Mouse (Mus musculus): ENCODE data around the gene Lipe. TPM values are rescaled to one million over a fixed set of nuclear protein-coding genes. Genes with fewer than 3 reads are reported as not detected.

Lipe gene
- polyA plus RNA-seq, 1 experiment from 2014 or later = 2.5 TPM

DNA sequence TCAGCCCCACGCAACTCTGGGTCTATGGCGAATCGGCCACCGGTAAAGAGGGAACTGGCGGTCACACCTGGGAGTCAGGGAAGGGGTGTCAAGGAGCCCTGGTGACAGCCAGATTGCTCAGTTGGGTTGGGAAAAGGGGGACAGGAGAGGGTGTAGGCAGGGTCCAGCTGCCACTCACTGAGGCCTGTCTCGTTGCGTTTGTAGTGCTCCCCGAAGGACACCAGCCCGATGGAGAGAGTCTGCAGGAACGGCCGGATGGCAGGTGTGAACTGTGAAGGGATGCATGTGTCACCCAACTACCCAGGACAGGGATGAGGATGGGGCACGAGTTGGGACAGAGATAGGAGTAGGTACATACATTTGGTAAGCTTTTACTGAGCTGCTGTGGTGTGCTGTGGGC is 13.3 kb downstream of the Lipe start:
- DNase-seq (ENCODE audit: low spot score) = no peak
- Histone ChIP-seq H3K4me3 (ENCODE audit: low read depth, low read length) (no peak overlapping the region), H3K27me3 (ENCODE audit: control insufficient read depth, insufficient read depth, low read length) (no peaks in the 10 kb centered on the region), H3K36me3 (ENCODE audit: control insufficient read depth, insufficient read depth, low read length) (peaks cover 2% of the 10 kb centered on the region; the same call in 1 of the 2 replicates), H3K4me2 (ENCODE audit: low read depth) (no peak overlapping the region), H3K27ac (ENCODE audit: low read depth, low read length) (no peak overlapping the region), H3K4me1 (ENCODE audit: control insufficient read depth, insufficient read depth, low read length) (no peaks in the 10 kb centered on the region), H3K9me3 (ENCODE audit: control insufficient read depth, low read length) (no peaks in the 10 kb centered on the region), H3K9ac (ENCODE audit: low read length) (no peak overlapping the region)
- 93% methylated on average over 12 of the region's 12 CpGs for WGBS
- ATAC-seq (ENCODE audit: insufficient read depth, low FRiP score, low TSS enrichment) = no peak

DNA sequence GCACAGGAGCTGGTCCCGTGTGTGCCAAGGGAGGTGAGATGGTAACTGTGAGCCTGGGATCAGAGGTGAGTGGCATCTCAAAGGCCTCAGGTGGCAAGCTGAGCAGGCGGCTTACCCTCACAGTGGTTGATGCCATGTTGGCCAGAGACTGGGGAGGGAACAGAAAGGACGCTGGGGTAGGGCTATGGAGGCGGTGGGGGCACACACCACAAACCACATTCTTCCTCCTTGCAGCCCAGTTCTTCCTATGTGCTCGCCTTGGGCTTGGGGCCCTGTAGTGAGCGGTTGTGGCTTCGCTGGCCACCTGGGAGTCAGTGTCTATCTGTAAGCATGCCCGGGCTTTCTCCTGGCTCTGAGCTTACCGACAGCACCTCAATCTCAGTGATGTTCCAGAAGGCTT is 13.7 kb downstream of the Lipe start:
- WGBS = 87% methylated on average over 9 of the region's 9 CpGs

DNA sequence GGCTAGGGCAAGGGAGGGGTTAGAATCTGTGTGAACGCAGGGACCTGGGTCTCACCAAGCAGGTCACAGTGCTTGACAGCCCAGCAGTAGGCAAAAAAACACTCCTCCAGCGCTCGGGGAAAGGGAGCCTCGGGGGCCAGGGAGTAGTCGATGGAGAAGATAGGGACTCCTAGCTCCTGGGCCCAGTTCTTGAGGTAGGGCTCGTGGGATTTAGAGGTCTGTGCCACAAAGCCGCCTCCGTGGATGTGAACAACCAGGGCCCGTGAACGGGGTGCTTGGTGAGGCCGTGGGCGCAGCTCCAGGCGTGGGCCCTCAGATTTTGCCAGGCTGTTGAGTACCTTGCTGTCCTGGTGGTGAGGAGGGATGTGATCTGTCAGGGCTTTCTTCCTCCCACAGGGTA is 14.2 kb downstream of the Lipe start:
- H3K4me2 ChIP-seq (ENCODE audit: low read depth) = no peak overlapping the region
- no peak overlapping the region for H3K9ac ChIP-seq (ENCODE audit: low read length)
- DNase-seq (ENCODE audit: low spot score) = no peak
- 91% methylated on average over 13 of the region's 13 CpGs for WGBS
- H3K27ac ChIP-seq (ENCODE audit: low read depth, low read length) = no peak overlapping the region
- no peaks in the 10 kb centered on the region for H3K9me3 ChIP-seq (ENCODE audit: control insufficient read depth, low read length)
- 0 out of 2 replicates have a peak, but pooled peaks cover 4% of the 10 kb centered on the region for H3K4me1 ChIP-seq (ENCODE audit: control insufficient read depth, insufficient read depth, low read length)
- no peaks in the 10 kb centered on the region for H3K27me3 ChIP-seq (ENCODE audit: control insufficient read depth, insufficient read depth, low read length)
- ATAC-seq (ENCODE audit: insufficient read depth, low FRiP score, low TSS enrichment) = no peak
- H3K36me3 ChIP-seq (ENCODE audit: control insufficient read depth, insufficient read depth, low read length) = peaks cover 2% of the 10 kb centered on the region; the same call in 1 of the 2 replicates
- H3K4me3 ChIP-seq (ENCODE audit: low read depth, low read length) = no peak overlapping the region

More for the DNA sequence above, 13.7 kb downstream of the Lipe start:
- Histone ChIP-seq H3K9me3 (ENCODE audit: control insufficient read depth, low read length) (no peaks in the 10 kb centered on the region), H3K4me3 (ENCODE audit: low read depth, low read length) (no peak overlapping the region), H3K36me3 (ENCODE audit: control insufficient read depth, insufficient read depth, low read length) (peaks cover 2% of the 10 kb centered on the region; the same call in 1 of the 2 replicates), H3K4me1 (ENCODE audit: control insufficient read depth, insufficient read depth, low read length) (0 out of 2 replicates have a peak, but pooled peaks cover 1% of the 10 kb centered on the region), H3K27me3 (ENCODE audit: control insufficient read depth, insufficient read depth, low read length) (no peaks in the 10 kb centered on the region), H3K4me2 (ENCODE audit: low read depth) (no peak overlapping the region), H3K27ac (ENCODE audit: low read depth, low read length) (no peak overlapping the region), H3K9ac (ENCODE audit: low read length) (no peak overlapping the region)
- no peak for ATAC-seq (ENCODE audit: insufficient read depth, low FRiP score, low TSS enrichment)
- DNase-seq (ENCODE audit: low spot score) = no peak

- H3K9ac ChIP-seq (ENCODE audit: low read length) = no peak overlapping the region
- no peak overlapping the region for H3K27ac ChIP-seq (ENCODE audit: low read depth, low read length)
- H3K4me1 ChIP-seq (ENCODE audit: control insufficient read depth, insufficient read depth, low read length) = 0 out of 2 replicates have a peak, but pooled peaks cover 4% of the 10 kb centered on the region
- no peak overlapping the region for H3K4me2 ChIP-seq (ENCODE audit: low read depth)
- no peaks in the 10 kb centered on the region for H3K9me3 ChIP-seq (ENCODE audit: control insufficient read depth, low read length)
- H3K27me3 ChIP-seq (ENCODE audit: control insufficient read depth, insufficient read depth, low read length) = no peaks in the 10 kb centered on the region
- peaks cover 2% of the 10 kb centered on the region; the same call in 1 of the 2 replicates for H3K36me3 ChIP-seq (ENCODE audit: control insufficient read depth, insufficient read depth, low read length)
- DNase-seq (ENCODE audit: low spot score) (no peak), ATAC-seq (ENCODE audit: insufficient read depth, low FRiP score, low TSS enrichment) (no peak)
- 83% methylated on average over 4 of the region's 4 CpGs for WGBS
- no peak overlapping the region for H3K4me3 ChIP-seq (ENCODE audit: low read depth, low read length)
These were observed 14.6 kb downstream of the Lipe start for GRCm38 (mm10) chr7:25383891-25384290.

DNA sequence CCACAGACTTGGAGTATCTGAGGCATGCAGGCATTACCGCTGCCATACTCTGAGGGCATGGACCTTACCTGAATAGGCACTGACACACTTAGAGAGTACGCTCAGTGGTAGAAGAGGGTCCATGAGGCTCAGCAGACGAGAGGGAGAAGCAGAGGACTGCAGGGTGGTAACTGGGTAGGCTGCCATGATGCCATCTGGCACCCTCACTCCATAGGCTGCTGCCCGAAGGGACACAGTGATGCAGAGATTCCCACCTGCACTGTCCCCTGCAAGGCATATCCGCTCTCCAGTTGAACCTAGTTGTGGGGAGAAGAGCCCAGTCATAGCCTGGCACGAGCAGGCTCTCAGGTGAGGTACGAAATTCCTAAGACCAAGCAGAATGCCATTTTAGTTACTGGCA is 15.1 kb downstream of the Lipe start:
- H3K36me3 ChIP-seq (ENCODE audit: control insufficient read depth, insufficient read depth, low read length) = peaks cover 2% of the 10 kb centered on the region; the same call in 1 of the 2 replicates
- H3K27me3 ChIP-seq (ENCODE audit: control insufficient read depth, insufficient read depth, low read length) = no peaks in the 10 kb centered on the region
- H3K9me3 ChIP-seq (ENCODE audit: control insufficient read depth, low read length) = no peaks in the 10 kb centered on the region
- 0 out of 2 replicates have a peak, but pooled peaks cover 4% of the 10 kb centered on the region for H3K4me1 ChIP-seq (ENCODE audit: control insufficient read depth, insufficient read depth, low read length)
- 90% methylated on average over 7 of the region's 7 CpGs for WGBS
- H3K27ac ChIP-seq (ENCODE audit: low read depth, low read length) = no peak overlapping the region
- DNase-seq (ENCODE audit: low spot score) (no peak), ATAC-seq (ENCODE audit: insufficient read depth, low FRiP score, low TSS enrichment) (no peak)
- H3K4me2 ChIP-seq (ENCODE audit: low read depth) = no peak overlapping the region
- H3K9ac ChIP-seq (ENCODE audit: low read length) = no peak overlapping the region
- no peak overlapping the region for H3K4me3 ChIP-seq (ENCODE audit: low read depth, low read length)

GRCm38 (mm10) chr7:25382541-25382940 is 16.0 kb downstream of the Lipe start:
- Histone ChIP-seq H3K27ac (ENCODE audit: low read depth, low read length) (no peak overlapping the region), H3K4me2 (ENCODE audit: low read depth) (no peak overlapping the region), H3K36me3 (ENCODE audit: control insufficient read depth, insufficient read depth, low read length) (no peaks in the 10 kb centered on the region), H3K4me3 (ENCODE audit: low read depth, low read length) (no peak overlapping the region), H3K27me3 (ENCODE audit: control insufficient read depth, insufficient read depth, low read length) (no peaks in the 10 kb centered on the region), H3K4me1 (ENCODE audit: control insufficient read depth, insufficient read depth, low read length) (0 out of 2 replicates have a peak, but pooled peaks cover 4% of the 10 kb centered on the region), H3K9ac (ENCODE audit: low read length) (no peak overlapping the region), H3K9me3 (ENCODE audit: control insufficient read depth, low read length) (no peaks in the 10 kb centered on the region)
- DNase-seq (ENCODE audit: low spot score) (no peak), ATAC-seq (ENCODE audit: insufficient read depth, low FRiP score, low TSS enrichment) (no peak)

DNA sequence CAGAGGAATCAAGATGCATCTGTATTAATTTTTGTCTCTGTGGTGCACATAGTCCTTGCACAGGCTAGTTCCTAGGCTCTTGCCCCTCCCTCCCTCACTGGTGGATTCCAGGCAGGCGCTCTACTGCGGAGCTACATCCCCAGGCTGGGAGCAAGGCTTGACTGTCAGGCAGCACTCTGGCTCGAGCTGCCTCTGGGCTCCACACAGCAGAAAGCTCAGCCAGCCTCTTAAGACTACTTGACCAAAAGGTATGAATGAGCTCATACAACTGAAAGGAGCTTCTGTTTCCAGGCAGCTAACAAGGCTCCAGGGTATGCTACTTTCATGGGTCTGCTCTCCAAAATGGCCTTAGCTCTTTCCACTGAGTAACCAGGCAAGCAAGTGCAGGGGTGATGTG is 17.2 kb downstream of the Lipe start:
- Histone ChIP-seq H3K36me3 (ENCODE audit: control insufficient read depth, insufficient read depth, low read length) (no peaks in the 10 kb centered on the region), H3K27me3 (ENCODE audit: control insufficient read depth, insufficient read depth, low read length) (no peaks in the 10 kb centered on the region), H3K4me2 (ENCODE audit: low read depth) (no peak overlapping the region), H3K27ac (ENCODE audit: low read depth, low read length) (no peak overlapping the region), H3K9me3 (ENCODE audit: control insufficient read depth, low read length) (no peaks in the 10 kb centered on the region), H3K9ac (ENCODE audit: low read length) (no peak overlapping the region), H3K4me1 (ENCODE audit: control insufficient read depth, insufficient read depth, low read length) (0 out of 2 replicates have a peak, but pooled peaks cover 4% of the 10 kb centered on the region), H3K4me3 (ENCODE audit: low read depth, low read length) (no peak overlapping the region)
- no peak for DNase-seq (ENCODE audit: low spot score)
- no peak for ATAC-seq (ENCODE audit: insufficient read depth, low FRiP score, low TSS enrichment)
- WGBS = 51% methylated on average over 3 of the region's 3 CpGs

DNA sequence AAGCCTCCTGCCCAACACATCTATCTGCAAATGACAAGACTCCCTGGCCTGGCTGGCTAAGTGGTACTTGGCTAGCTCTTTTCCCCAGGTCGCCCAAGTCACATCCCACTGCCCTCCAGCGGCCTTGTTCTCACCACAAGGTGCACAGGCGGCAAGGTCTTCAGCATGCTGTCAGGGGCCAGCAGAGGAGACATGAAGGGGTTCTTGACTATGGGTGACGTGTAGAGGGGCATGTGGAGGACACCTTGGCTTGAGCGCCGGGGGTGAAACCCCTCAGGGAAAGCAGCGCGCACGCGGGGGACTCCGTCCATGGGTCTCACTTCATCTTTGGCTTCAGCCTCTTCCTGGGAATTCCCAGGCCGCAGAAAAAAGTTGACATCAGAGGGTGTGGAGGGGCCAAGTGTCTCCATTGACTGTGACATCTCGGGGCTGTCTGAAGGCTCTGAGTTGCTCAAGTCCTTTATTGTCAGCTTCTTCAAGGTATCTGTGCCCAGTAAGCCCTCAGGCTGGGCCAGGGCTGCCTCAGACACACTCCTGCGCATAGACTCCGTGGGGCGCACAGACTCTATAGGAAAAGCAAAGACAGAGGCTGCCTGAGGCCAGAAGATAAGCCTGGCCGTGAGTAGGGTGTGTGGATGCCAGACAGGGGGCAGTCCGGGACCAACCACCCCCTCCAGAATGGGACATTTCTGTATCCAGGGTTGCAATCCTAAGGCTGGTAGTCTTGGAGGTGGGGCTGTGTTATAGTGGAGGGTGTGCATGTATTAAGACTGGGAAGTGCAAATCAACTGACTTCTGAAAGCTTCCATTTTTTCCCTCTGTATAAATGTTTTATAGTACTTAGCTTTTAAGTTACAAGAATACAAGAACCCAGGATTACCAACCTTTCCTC is 17.9 kb downstream of the Lipe start:
- Histone ChIP-seq H3K27me3 (ENCODE audit: control insufficient read depth, insufficient read depth, low read length) (no peaks in the 10 kb centered on the region), H3K4me3 (ENCODE audit: low read depth, low read length) (peak overlapping the region; percentile 25), H3K9me3 (ENCODE audit: control insufficient read depth, low read length) (no peaks in the 10 kb centered on the region), H3K9ac (ENCODE audit: low read length) (no peak overlapping the region), H3K36me3 (ENCODE audit: control insufficient read depth, insufficient read depth, low read length) (no peaks in the 10 kb centered on the region), H3K4me2 (ENCODE audit: low read depth) (peak overlapping the region; percentile 68; the same call in 1 of the 2 replicates), H3K27ac (ENCODE audit: low read depth, low read length) (no peak overlapping the region), H3K4me1 (ENCODE audit: control insufficient read depth, insufficient read depth, low read length) (0 out of 2 replicates have a peak, but pooled peaks cover 4% of the 10 kb centered on the region)
- WGBS = 63% methylated on average over 18 of the region's 18 CpGs
- DNase-seq (ENCODE audit: low spot score) (no peak), ATAC-seq (ENCODE audit: insufficient read depth, low FRiP score, low TSS enrichment) (no peak)
